Mouse (Mus musculus) neural tube, embryonic 10.5 days (tissue): ENCODE results near the gene Tbc1d4.
"Not testable (repeated sequence)": the region's sequence is repeated elsewhere in the genome, so short reads cannot be mapped to it uniquely, and the experiment has no call there.

Experiments
- DNase-seq: peaks from one replicate; pipeline ENCODE4 v3.0.0-alpha.2; 2017; ENCODE audit warnings: low spot score; ENCODE audit errors: extremely low spot score

Gene Tbc1d4

GRCm38 (mm10) chr14:101595301-101596080, 13.5 kb downstream of the Tbc1d4 start:
- no peak for DNase-seq

GRCm38 (mm10) chr14:101594001-101594400, 15.0 kb downstream of the Tbc1d4 start:
- DNase-seq: no peak

- no peak for DNase-seq
Measured at GRCm38 (mm10) chr14:101593340-101593739, 15.7 kb downstream of the Tbc1d4 start.

GRCm38 (mm10) chr14:101591101-101591500, 17.9 kb downstream of the Tbc1d4 start:
- no peak for DNase-seq

GRCm38 (mm10) chr14:101588209-101588991, 20.6 kb downstream of the Tbc1d4 start:
- DNase-seq: not testable (repeated sequence)

GRCm38 (mm10) chr14:101587366-101588040, 21.5 kb downstream of the Tbc1d4 start:
- DNase-seq: not testable (repeated sequence)

- DNase-seq: no peak
Measured at GRCm38 (mm10) chr14:101586096-101586495, 22.9 kb downstream of the Tbc1d4 start.

- DNase-seq: no peak
Measured at GRCm38 (mm10) chr14:101575651-101576050, 33.3 kb downstream of the Tbc1d4 start.

- no peak for DNase-seq
Measured at GRCm38 (mm10) chr14:101574536-101574935, 34.5 kb downstream of the Tbc1d4 start.

GRCm38 (mm10) chr14:101573107-101573614, 35.8 kb downstream of the Tbc1d4 start:
- DNase-seq: no peak

GRCm38 (mm10) chr14:101568828-101569227, 40.2 kb downstream of the Tbc1d4 start:
- DNase-seq: no peak

GRCm38 (mm10) chr14:101566717-101567116, 42.3 kb downstream of the Tbc1d4 start:
- DNase-seq: no peak

- no peak for DNase-seq
Measured at GRCm38 (mm10) chr14:101565661-101566060, 43.3 kb downstream of the Tbc1d4 start.

- no peak for DNase-seq
Measured at GRCm38 (mm10) chr14:101561251-101561701, 47.7 kb downstream of the Tbc1d4 start.

GRCm38 (mm10) chr14:101559446-101559845, 49.5 kb downstream of the Tbc1d4 start:
- no peak for DNase-seq

GRCm38 (mm10) chr14:101548885-101549573, 60.0 kb downstream of the Tbc1d4 start:
- no peak for DNase-seq

GRCm38 (mm10) chr14:101541863-101542262, 67.1 kb downstream of the Tbc1d4 start:
- DNase-seq: no peak

GRCm38 (mm10) chr14:101541141-101541540, 67.8 kb downstream of the Tbc1d4 start:
- no peak for DNase-seq

- no peak for DNase-seq
Measured at GRCm38 (mm10) chr14:101540466-101540865, 68.5 kb downstream of the Tbc1d4 start.

GRCm38 (mm10) chr14:101537906-101538305, 71.1 kb downstream of the Tbc1d4 start:
- no peak for DNase-seq

- no peak for DNase-seq
Measured at GRCm38 (mm10) chr14:101537413-101537812, 71.6 kb downstream of the Tbc1d4 start.
